Comparison of ENCODE assay signal across 21 mouse cellular contexts in the genomic region with DNA sequence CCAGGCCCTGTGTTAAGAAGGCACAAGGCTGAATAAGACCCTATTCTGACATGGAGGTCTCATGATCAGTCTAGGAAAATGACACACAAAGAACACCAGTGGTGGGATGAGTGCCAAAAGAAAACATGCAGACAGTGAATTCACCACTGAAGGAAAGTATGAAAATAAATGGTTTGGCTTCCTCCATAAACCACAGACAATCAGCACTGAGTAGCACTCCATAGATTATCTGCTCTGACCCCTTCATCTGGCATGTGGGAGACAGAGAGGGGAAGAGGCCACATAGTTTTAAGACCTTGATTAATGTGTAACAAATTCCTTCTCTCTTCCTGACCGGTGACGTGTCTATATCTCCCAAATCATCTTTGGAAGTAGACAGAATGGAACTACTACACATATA. TPM values are rescaled to one million over a fixed set of nuclear protein-coding genes. Genes with fewer than 3 reads are reported as not detected.
DNase-seq lines count a peak whose midpoint lies in the region; ATAC-seq and TF ChIP-seq lines count a peak whose summit lies in the region.
"Had no signal": no experiment of that assay in that cellular context is flagged by ENCODE, and none has a peak within 500 bp of the region (broad histone marks: within the 10 kb centered on the region; RNA-seq: fewer than 3 reads in every experiment).

No protein-coding gene starts in this region.

- H3K27ac ChIP-seq in kidney, embryonic 16.5 days (ENCODE audit: low read length), result peak overlapping the region; percentile 34; the same call in 1 of the 2 replicates
- no peak overlapping the region for H3K27ac ChIP-seq in lung, embryonic 16.5 days (ENCODE audit: low read length)
- H3K27ac ChIP-seq: embryonic facial prominence, embryonic 13.5 days; hindbrain, embryonic 10.5 days; liver, embryonic 14.5 days had no signal

- H3K9ac ChIP-seq in kidney, embryonic 16.5 days (replicated peaks; ENCODE audit: low read length), result no peak overlapping the region
- H3K9ac ChIP-seq in lung, embryonic 16.5 days (ENCODE audit: low read length), result no peak overlapping the region
- H3K9ac ChIP-seq: embryonic facial prominence, embryonic 13.5 days; forebrain, postnatal 0 days; liver, embryonic 14.5 days had no signal

- no peak overlapping the region for H3K4me3 ChIP-seq in kidney, embryonic 16.5 days (ENCODE audit: low read length)
- H3K4me3 ChIP-seq in lung, embryonic 16.5 days (ENCODE audit: low read length), result no peak overlapping the region
- H3K4me3 ChIP-seq: embryonic facial prominence, embryonic 13.5 days; erythroblast, embryonic 14.5 days; hindbrain, embryonic 10.5 days had no signal

- POLR2A ChIA-PET in Patski (lab: Charles Lee), result interaction anchor here (0.6 to 1.0 kb wide), 3 partner anchors 11 to 77 kb away, joined by 3 read pairs; no protein-coding TSS in a partner anchor

- in situ Hi-C loops in Patski (cut with MboI; ENCODE audit: low pct_unique_long_range_greater_than_20kb), result no loop called here

- no peak overlapping the region for H3K4me2 ChIP-seq in kidney, embryonic 16.5 days (replicated peaks; ENCODE audit: low read depth, low read length)
- no peak overlapping the region for H3K4me2 ChIP-seq in lung, embryonic 16.5 days (ENCODE audit: low read depth, low read length)
- H3K4me2 ChIP-seq: embryonic facial prominence, embryonic 13.5 days had no signal

- 10% methylated on average over 2 of the region's 2 CpGs for WGBS in kidney, embryonic 16.5 days
- 16% methylated on average over 2 of the region's 2 CpGs for WGBS in lung, embryonic 16.5 days

- peaks cover 13% of the 10 kb centered on the region for H3K9me3 ChIP-seq in kidney, embryonic 16.5 days (ENCODE audit: low read length)
- peaks cover 4% of the 10 kb centered on the region; the same call in 1 of the 2 replicates for H3K9me3 ChIP-seq in lung, embryonic 16.5 days (ENCODE audit: control insufficient read depth, low read length)

- no peak for ATAC-seq in kidney, embryonic 16.5 days (ENCODE audit: low FRiP score, low TSS enrichment)
- peak; percentile 62 for ATAC-seq in lung, embryonic 16.5 days (ENCODE audit: low read depth)
- peak; percentile 67 for ATAC-seq in Patski
- ATAC-seq: forebrain, postnatal 0 days; hindbrain, embryonic 16.5 days had no signal

- TF ChIP-seq CTCF in Patski (IDR thresholded peaks at IDR 0.05), result no peak

- H3K4me1 ChIP-seq in kidney, embryonic 16.5 days (ENCODE audit: insufficient read depth, low read length), result peaks cover 38% of the 10 kb centered on the region
- peaks cover 45% of the 10 kb centered on the region for H3K4me1 ChIP-seq in lung, embryonic 16.5 days (replicated peaks; ENCODE audit: control insufficient read depth, insufficient read depth, low read length)

- CTCF ChIA-PET in Patski (lab: Charles Lee), result no interaction called here

- H3K36me3 ChIP-seq in kidney, embryonic 16.5 days (ENCODE audit: insufficient read depth, low read length), result no peaks in the 10 kb centered on the region
- H3K36me3 ChIP-seq in lung, embryonic 16.5 days (ENCODE audit: control insufficient read depth, insufficient read depth, low read length), result no peaks in the 10 kb centered on the region
- H3K36me3 ChIP-seq: embryonic facial prominence, embryonic 13.5 days; hindbrain, embryonic 10.5 days had no signal

- no peak for DNase-seq in kidney, adult 18-20 months
- DNase-seq in lung, postnatal 25 days (ENCODE audit: low spot score), result no peak
- DNase-seq in Patski (ENCODE audit: low read depth, low spot score), result peak; percentile 63
- no peak for DNase-seq in right cerebral cortex, adult 18-20 months
- DNase-seq: adrenal gland, postnatal 25 days; cerebellum, adult 11-12 months; cerebellum, adult 9-11 months; forebrain, postnatal 0 days; heart, postnatal 14 days; layer of hippocampus, adult 9-11 months; liver; lung, postnatal 10 days; midbrain, embryonic 14.5 days; right cerebral cortex, postnatal 14 days had no signal

- no peaks in the 10 kb centered on the region for H3K27me3 ChIP-seq in kidney, embryonic 16.5 days (ENCODE audit: insufficient read depth, low read length)
- no peaks in the 10 kb centered on the region for H3K27me3 ChIP-seq in lung, embryonic 16.5 days (ENCODE audit: control insufficient read depth, insufficient read depth, low read depth, low read length)
- H3K27me3 ChIP-seq in Patski, result no peaks in the 10 kb centered on the region

RNA-seq across cellular contexts. Expression of gene Hes1, which starts 47.4 kb away (rescaled TPM):
- polyA plus RNA-seq in kidney, embryonic 16.5 days (2015; fragmentation: Nextera tagmentation; extraction: Ambion mirVana), result 45.5 and 45.7 TPM in 2 replicates
- 37.1 and 40.7 TPM in 2 replicates for polyA plus RNA-seq in lung, embryonic 16.5 days (2015; fragmentation: Nextera tagmentation; extraction: Ambion mirVana)
- 187 TPM for polyA plus RNA-seq in Patski (2021)
